Mouse (Mus musculus) hindbrain, embryonic 13.5 days (tissue): ENCODE measurements around the gene Trrap. TPM values are rescaled to one million over a fixed set of nuclear protein-coding genes. Genes with fewer than 3 reads are reported as not detected.
A peak's percentile ranks its signal among the peaks of the same experiment; 100 is the strongest.

Source experiments
- ATAC-seq: fragments of 200-750 bp; cut with Nextera tagmentation; 2 replicates; pipeline ENCODE4 v1.8.0; 2017; ENCODE audit warnings: moderate TSS enrichment; ENCODE audit not compliant: low FRiP score
- H3K27ac ChIP-seq: fragments of 300-500 bp; sonication (generic); 2 replicates; pipeline ENCODE4 v1.5.1; 2015; ENCODE audit warnings: inconsistent platforms, mild to moderate bottlenecking, moderate library complexity
- H3K27me3 ChIP-seq: fragments of 300-500 bp; sonication (generic); 2 replicates; pipeline ENCODE4 v1.6.1; 2015; ENCODE audit warnings: mild to moderate bottlenecking, inconsistent platforms
- H3K36me3 ChIP-seq: fragments of 300-500 bp; sonication (generic); 2 replicates; pipeline ENCODE4 v1.6.1; 2015; ENCODE audit warnings: mild to moderate bottlenecking, inconsistent platforms
- H3K4me1 ChIP-seq: fragments of 300-500 bp; sonication (generic); replicated peaks from 2 replicates; pipeline ENCODE4 v1.6.1; 2015; ENCODE audit warnings: inconsistent platforms
- H3K4me2 ChIP-seq: fragments of 300-500 bp; sonication (generic); 2 replicates; pipeline ENCODE4 v1.6.1; 2015; ENCODE audit warnings: inconsistent platforms, mild to moderate bottlenecking, moderate library complexity
- H3K4me3 ChIP-seq: fragments of 300-500 bp; sonication (generic); 2 replicates; pipeline ENCODE4 v1.5.1; 2015; ENCODE audit warnings: mild to moderate bottlenecking, inconsistent platforms
- H3K9ac ChIP-seq: fragments of 300-500 bp; sonication (generic); 2 replicates; pipeline ENCODE4 v1.6.1; 2015; ENCODE audit warnings: mild to moderate bottlenecking, inconsistent platforms
- H3K9me3 ChIP-seq: fragments of 300-500 bp; sonication (generic); 2 replicates; pipeline ENCODE4 v1.6.1; 2016; ENCODE audit warnings: inconsistent platforms
- WGBS: fragments of 180-500 bp; shearing (Covaris S2); methylation state at CpG from one replicate; pipeline ENCODE4 v1.1.7; 2015; 5-methylcytosine and 5-hydroxymethylcytosine counted together
- polyA plus RNA-seq: library from polyadenylated mRNA; unstranded; fragments of >200 nt; fragmentation: Nextera tagmentation; extraction: Ambion mirVana; gene quantifications from 2 replicates; pipeline ENCODE4 v1.2.1, GENCODE M21; 2015

Trrap gene
- polyA plus RNA-seq, 1 experiment from 2014 or later: 72.1 TPM

GRCm38 (mm10) chr5:144755191-144755590, 12.3 kb upstream of the Trrap start:
- H3K9ac ChIP-seq: no peak overlapping the region
- no peak overlapping the region for H3K27ac ChIP-seq
- no peak overlapping the region for H3K4me2 ChIP-seq
- H3K36me3 ChIP-seq: peaks cover 27% of the 10 kb centered on the region
- H3K4me3 ChIP-seq: no peak overlapping the region
- 84% methylated on average over 10 of the region's 10 CpGs for WGBS
- peaks cover 35% of the 10 kb centered on the region for H3K4me1 ChIP-seq
- no peaks in the 10 kb centered on the region for H3K9me3 ChIP-seq
- no peak for ATAC-seq
- no peaks in the 10 kb centered on the region for H3K27me3 ChIP-seq

- no peak overlapping the region for H3K27ac ChIP-seq
Measured at GRCm38 (mm10) chr5:144757402-144757801, 10.1 kb upstream of the Trrap start.

GRCm38 (mm10) chr5:144758422-144758821, 9.1 kb upstream of the Trrap start:
- Histone ChIP-seq H3K27me3 (peaks cover 19% of the 10 kb centered on the region), H3K4me3 (peak overlapping the region; percentile 8; the same call in 1 of the 2 replicates), H3K4me2 (peak overlapping the region; percentile 64), H3K9me3 (no peaks in the 10 kb centered on the region), H3K4me1 (peaks cover 45% of the 10 kb centered on the region), H3K9ac (peak overlapping the region; percentile 20; the same call in 1 of the 2 replicates), H3K36me3 (peaks cover 9% of the 10 kb centered on the region), H3K27ac (peak overlapping the region; percentile 85)
- WGBS: 7% methylated on average over 8 of the region's 8 CpGs
- peak; percentile 34 for ATAC-seq

More at GRCm38 (mm10) chr5:144757402-144757801, 10.1 kb upstream of the Trrap start:
- Histone ChIP-seq H3K4me2 (no peak overlapping the region), H3K27me3 (peaks cover 15% of the 10 kb centered on the region), H3K9me3 (no peaks in the 10 kb centered on the region), H3K4me3 (no peak overlapping the region), H3K4me1 (peaks cover 45% of the 10 kb centered on the region), H3K9ac (no peak overlapping the region), H3K36me3 (peaks cover 11% of the 10 kb centered on the region)
- no peak for ATAC-seq
- 89% methylated on average over 9 of the region's 9 CpGs for WGBS

GRCm38 (mm10) chr5:144761161-144761868, 6.2 kb upstream of the Trrap start, which contains the start of gene Tmem130:
Gene Tmem130, minus strand, starts transcription at chr5:144761818.
- Histone ChIP-seq H3K4me3 (peak within 1 kb of the TSS; percentile 60), H3K4me2 (peak within 1 kb of the TSS; percentile 64), H3K4me1 (peaks cover 45% of the 10 kb centered on the region), H3K9me3 (no peaks in the 10 kb centered on the region), H3K36me3 (0 out of 2 replicates have a peak, but pooled peaks cover 3% of the 10 kb centered on the region), H3K9ac (peak within 1 kb of the TSS; percentile 84), H3K27me3 (peaks cover 19% of the 10 kb centered on the region), H3K27ac (peak within 1 kb of the TSS; percentile 93)
- ATAC-seq: peak; percentile 88
- WGBS: under 1% methylated on average over 38 of the region's 38 CpGs

- 86% methylated on average over 7 of the region's 7 CpGs for WGBS
- H3K27ac ChIP-seq: no peak overlapping the region
- H3K4me1 ChIP-seq: peaks cover 23% of the 10 kb centered on the region
- H3K9me3 ChIP-seq: no peaks in the 10 kb centered on the region
- peaks cover 18% of the 10 kb centered on the region for H3K27me3 ChIP-seq
- H3K4me3 ChIP-seq: no peak overlapping the region
- no peak for ATAC-seq
- H3K9ac ChIP-seq: no peak overlapping the region
- peaks cover 8% of the 10 kb centered on the region for H3K36me3 ChIP-seq
- no peak overlapping the region for H3K4me2 ChIP-seq
Measured at GRCm38 (mm10) chr5:144766026-144766425, 1.5 kb upstream of the Trrap start.

GRCm38 (mm10) chr5:144766646-144767045, 886 bp upstream of the Trrap start:
- peaks cover 17% of the 10 kb centered on the region for H3K4me1 ChIP-seq
- ATAC-seq: no peak
- no peaks in the 10 kb centered on the region for H3K9me3 ChIP-seq
- H3K9ac ChIP-seq: no peak overlapping the region
- H3K27me3 ChIP-seq: peaks cover 12% of the 10 kb centered on the region
- WGBS: 89% methylated on average over 11 of the region's 11 CpGs
- no peak overlapping the region for H3K4me2 ChIP-seq
- no peak overlapping the region for H3K4me3 ChIP-seq
- H3K36me3 ChIP-seq: peaks cover 14% of the 10 kb centered on the region
- H3K27ac ChIP-seq: no peak overlapping the region

- Histone ChIP-seq H3K4me3 (peak overlapping the region; percentile 83), H3K27me3 (no peaks in the 10 kb centered on the region), H3K4me1 (peaks cover 16% of the 10 kb centered on the region), H3K27ac (peak overlapping the region; percentile 97), H3K9ac (peak overlapping the region; percentile 94), H3K4me2 (peak overlapping the region; percentile 84), H3K36me3 (peaks cover 26% of the 10 kb centered on the region), H3K9me3 (no peaks in the 10 kb centered on the region)
- peak; percentile 91 for ATAC-seq
- under 1% methylated on average over 91 of the region's 92 CpGs for WGBS
Measured at GRCm38 (mm10) chr5:144767911-144768841, 644 bp downstream of the Trrap start.

GRCm38 (mm10) chr5:144769067-144769482, 1.5 kb downstream of the Trrap start:
- WGBS: 35% methylated on average over 8 of the region's 8 CpGs
- Histone ChIP-seq H3K4me3 (peak overlapping the region; percentile 83), H3K27me3 (no peaks in the 10 kb centered on the region)

GRCm38 (mm10) chr5:144773231-144773630, 5.7 kb downstream of the Trrap start:
- Histone ChIP-seq H3K27ac (no peak overlapping the region), H3K9ac (no peak overlapping the region), H3K9me3 (no peaks in the 10 kb centered on the region), H3K4me1 (peaks cover 16% of the 10 kb centered on the region), H3K36me3 (peaks cover 67% of the 10 kb centered on the region), H3K27me3 (no peaks in the 10 kb centered on the region), H3K4me3 (no peak overlapping the region), H3K4me2 (no peak overlapping the region)
- ATAC-seq: no peak
- 98% methylated on average over 6 of the region's 6 CpGs for WGBS

More at GRCm38 (mm10) chr5:144769067-144769482, 1.5 kb downstream of the Trrap start:
- H3K27ac ChIP-seq: no peak overlapping the region; the same call in 1 of the 2 replicates
- H3K36me3 ChIP-seq: peaks cover 35% of the 10 kb centered on the region
- H3K9me3 ChIP-seq: no peaks in the 10 kb centered on the region
- peak; percentile 7; the same call in 1 of the 2 replicates for ATAC-seq
- H3K4me1 ChIP-seq: peaks cover 16% of the 10 kb centered on the region
- peak overlapping the region; percentile 94 for H3K9ac ChIP-seq
- peak overlapping the region; percentile 84 for H3K4me2 ChIP-seq

GRCm38 (mm10) chr5:144780654-144781053, 13.1 kb downstream of the Trrap start:
- no peak overlapping the region for H3K4me3 ChIP-seq
- H3K9me3 ChIP-seq: no peaks in the 10 kb centered on the region
- ATAC-seq: no peak
- H3K4me2 ChIP-seq: no peak overlapping the region
- peaks cover 95% of the 10 kb centered on the region for H3K36me3 ChIP-seq
- no peak overlapping the region for H3K27ac ChIP-seq
- H3K27me3 ChIP-seq: no peaks in the 10 kb centered on the region
- 81% methylated on average over 8 of the region's 8 CpGs for WGBS
- H3K4me1 ChIP-seq: no peaks in the 10 kb centered on the region
- H3K9ac ChIP-seq: no peak overlapping the region

GRCm38 (mm10) chr5:144786464-144786863, 18.9 kb downstream of the Trrap start:
- Histone ChIP-seq H3K36me3 (peaks cover 98% of the 10 kb centered on the region), H3K27ac (no peak overlapping the region), H3K4me1 (no peaks in the 10 kb centered on the region), H3K9me3 (no peaks in the 10 kb centered on the region), H3K4me2 (no peak overlapping the region), H3K4me3 (no peak overlapping the region), H3K27me3 (no peaks in the 10 kb centered on the region), H3K9ac (no peak overlapping the region)
- WGBS: 97% methylated on average over 18 of the region's 18 CpGs
- ATAC-seq: no peak

GRCm38 (mm10) chr5:144793374-144793773, 25.8 kb downstream of the Trrap start:
- Histone ChIP-seq H3K36me3 (peaks cover 100% of the 10 kb centered on the region), H3K4me3 (no peak overlapping the region), H3K27me3 (no peaks in the 10 kb centered on the region), H3K27ac (no peak overlapping the region), H3K4me2 (no peak overlapping the region), H3K9ac (no peak overlapping the region), H3K9me3 (no peaks in the 10 kb centered on the region), H3K4me1 (no peaks in the 10 kb centered on the region)
- no peak for ATAC-seq
- 84% methylated on average over 5 of the region's 5 CpGs for WGBS
